Mouse (Mus musculus) myocyte (in vitro differentiated cells): ENCODE measurements around the gene Fbxl18. TPM values are rescaled to one million over a fixed set of nuclear protein-coding genes. Genes with fewer than 3 reads are reported as not detected.

Experiments
- H3K27me3 ChIP-seq: one replicate; pipeline ENCODE4 v1.6.1; 2011; ENCODE audit not compliant: control insufficient read depth, insufficient read depth, insufficient read length
- H3K36me3 ChIP-seq: one replicate; pipeline ENCODE4 v1.6.1; 2011; ENCODE audit not compliant: control insufficient read depth, insufficient read depth
- H3K4me2 ChIP-seq: one replicate; pipeline ENCODE4 v1.6.1; 2011; ENCODE audit warnings: low read depth, control low read depth
- H3K4me3 ChIP-seq: one replicate; pipeline ENCODE4 v1.5.1; 2011; ENCODE audit warnings: mild to moderate bottlenecking, control low read depth, moderate library complexity
- H3K79me2 ChIP-seq: one replicate; pipeline ENCODE4 v1.6.1; 2011; ENCODE audit not compliant: control insufficient read depth, insufficient read depth
- H3ac ChIP-seq: one replicate; pipeline ENCODE4 v1.6.1; 2011; ENCODE audit not compliant: control insufficient read depth, insufficient read length
- CEBPB ChIP-seq: IDR thresholded peaks from 2 replicates; pipeline ENCODE4 v1.6.1; 2011; ENCODE audit warnings: mild to moderate bottlenecking, moderate library complexity; ENCODE audit not compliant: poor library complexity, insufficient read depth, severe bottlenecking
- E2F4 ChIP-seq: IDR thresholded peaks from one replicate; pipeline ENCODE4 v1.6.1; 2011; ENCODE audit warnings: mild to moderate bottlenecking, control low read depth, moderate library complexity; ENCODE audit not compliant: insufficient read depth
- MAX ChIP-seq: IDR thresholded peaks from one replicate; pipeline ENCODE4 v1.6.1; 2011; ENCODE audit warnings: low read depth, mild to moderate bottlenecking, control low read depth
- MYOD1 ChIP-seq, 3 experiments: IDR thresholded peaks; one replicate each; pipeline ENCODE4 v1.6.1; 2011; ENCODE audit warnings: control low read depth in 2 of 3, low read depth in 2 of 3, mild to moderate bottlenecking in 2 of 3, moderate library complexity in 1 of 3; ENCODE audit not compliant: insufficient read length in 2 of 3, control insufficient read depth in 1 of 3
- MYOG ChIP-seq, 3 experiments: IDR thresholded peaks; one replicate each; pipeline ENCODE4 v1.6.1; 2011; ENCODE audit warnings: control low read depth in 2 of 3, low read depth in 2 of 3, mild to moderate bottlenecking in 2 of 3; ENCODE audit not compliant: insufficient read length in 2 of 3, control insufficient read depth in 1 of 3, insufficient read depth in 1 of 3
- POLR2A ChIP-seq: IDR thresholded peaks from one replicate; pipeline ENCODE4 v1.6.1; 2011; ENCODE audit warnings: low read depth, mild to moderate bottlenecking, control low read depth, moderate library complexity; ENCODE audit not compliant: insufficient read length
- POLR2AphosphoS2 ChIP-seq: IDR thresholded peaks from one replicate; pipeline ENCODE4 v1.6.1; 2011; ENCODE audit warnings: low read depth, control low read depth; ENCODE audit not compliant: insufficient read length
- REST ChIP-seq: IDR thresholded peaks from one replicate; pipeline ENCODE4 v1.6.1; 2011; ENCODE audit warnings: mild to moderate bottlenecking, control low read depth, moderate library complexity; ENCODE audit not compliant: insufficient read depth, insufficient read length
- SRF ChIP-seq: IDR thresholded peaks from one replicate; pipeline ENCODE4 v1.6.1; 2011; ENCODE audit warnings: low read depth; ENCODE audit not compliant: control insufficient read depth, insufficient read length
- TCF12 ChIP-seq: IDR thresholded peaks from one replicate; pipeline ENCODE4 v1.6.1; 2011; ENCODE audit warnings: mild to moderate bottlenecking, control low read depth; ENCODE audit not compliant: poor library complexity, insufficient read depth, severe bottlenecking
- TCF3 ChIP-seq: IDR thresholded peaks from one replicate; pipeline ENCODE4 v1.6.1; 2011; ENCODE audit warnings: low read depth, control low read depth; ENCODE audit not compliant: insufficient read length
- USF1 ChIP-seq: IDR thresholded peaks from one replicate; pipeline ENCODE4 v1.6.1; 2011; ENCODE audit warnings: low read depth, mild to moderate bottlenecking, control low read depth, moderate library complexity
- polyA plus RNA-seq: library from polyadenylated mRNA; unstranded; fragments of >200 nt; fragmentation: generic; extraction: Trizol; gene quantifications from one replicate; pipeline ENCODE4 v1.2.1, GENCODE M21; 2012; ENCODE audit warnings: missing spikeins

Fbxl18 gene
- polyA plus RNA-seq, 1 experiment = 7.6 TPM

DNA sequence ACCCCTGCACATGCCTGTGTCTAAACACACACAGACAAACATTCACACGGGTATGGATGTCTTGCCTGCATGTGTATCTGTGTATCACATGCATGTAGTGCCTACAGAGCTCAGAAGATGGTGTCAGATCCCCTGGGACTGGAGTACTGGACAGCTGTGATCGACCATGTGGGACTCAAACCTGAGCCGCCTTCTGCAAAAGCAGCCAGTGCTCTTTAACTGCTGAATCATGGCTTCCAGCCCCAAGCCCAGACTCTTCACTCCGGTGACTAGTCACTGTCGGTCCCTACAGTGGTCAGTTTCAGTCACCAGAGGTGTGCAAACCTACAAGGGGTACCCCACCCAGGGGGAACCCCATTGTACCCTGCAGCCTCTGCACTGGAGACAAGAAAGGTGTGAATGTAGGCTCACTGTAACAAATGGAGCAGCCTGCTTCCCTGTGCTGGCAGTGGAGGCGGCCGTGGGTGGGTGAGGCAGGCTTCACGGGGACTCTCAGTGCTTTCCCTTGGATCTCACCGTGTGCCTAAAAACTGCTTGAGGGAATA, 3.9 kb upstream of the Fbxl18 start:
- no peaks in the 10 kb centered on the region for H3K27me3 ChIP-seq
- H3K79me2 ChIP-seq = peaks cover 15% of the 10 kb centered on the region
- TF ChIP-seq POLR2AphosphoS2 (peak; percentile 85), REST (no peak), POLR2A (peak; percentile 44), MYOD1 (IDR thresholded peaks at IDR 0.05; ENCODE audit: control insufficient read depth in 1 of 3, insufficient read length in 2 of 3, low read depth in 2 of 3) (peak in 1 of 3 experiments; percentile 32), TCF3 (no peak), USF1 (no peak), SRF (no peak), MAX (no peak), CEBPB (no peak), TCF12 (no peak), MYOG (IDR thresholded peaks at IDR 0.05; ENCODE audit: control insufficient read depth in 1 of 3, insufficient read depth in 1 of 3, insufficient read length in 2 of 3, low read depth in 2 of 3) (no peak), E2F4 (no peak)
- H3K4me3 ChIP-seq = no peak overlapping the region
- no peak overlapping the region for H3K4me2 ChIP-seq
- H3ac ChIP-seq = no peak overlapping the region
- peaks cover 32% of the 10 kb centered on the region for H3K36me3 ChIP-seq

DNA sequence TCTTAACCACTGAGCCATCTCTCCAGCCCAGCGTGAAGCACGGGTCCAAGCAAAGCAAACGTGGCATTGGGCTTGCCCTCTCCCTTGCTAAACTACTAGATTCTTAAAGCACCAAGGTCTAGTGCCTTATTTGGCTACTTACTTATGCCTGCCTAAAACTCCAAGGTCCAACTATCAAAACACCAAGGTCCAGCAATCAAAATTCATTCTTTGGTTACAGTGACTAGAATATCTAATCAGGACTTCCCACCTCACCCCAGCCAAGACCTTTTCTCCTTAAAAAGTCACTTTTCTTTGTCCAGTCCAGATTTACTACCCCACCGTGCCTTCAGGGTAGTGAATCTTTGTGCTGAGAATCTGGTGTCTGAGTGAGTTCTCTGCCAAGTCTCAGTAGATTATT, 3.1 kb upstream of the Fbxl18 start:
- H3K4me2 ChIP-seq = no peak overlapping the region

DNA sequence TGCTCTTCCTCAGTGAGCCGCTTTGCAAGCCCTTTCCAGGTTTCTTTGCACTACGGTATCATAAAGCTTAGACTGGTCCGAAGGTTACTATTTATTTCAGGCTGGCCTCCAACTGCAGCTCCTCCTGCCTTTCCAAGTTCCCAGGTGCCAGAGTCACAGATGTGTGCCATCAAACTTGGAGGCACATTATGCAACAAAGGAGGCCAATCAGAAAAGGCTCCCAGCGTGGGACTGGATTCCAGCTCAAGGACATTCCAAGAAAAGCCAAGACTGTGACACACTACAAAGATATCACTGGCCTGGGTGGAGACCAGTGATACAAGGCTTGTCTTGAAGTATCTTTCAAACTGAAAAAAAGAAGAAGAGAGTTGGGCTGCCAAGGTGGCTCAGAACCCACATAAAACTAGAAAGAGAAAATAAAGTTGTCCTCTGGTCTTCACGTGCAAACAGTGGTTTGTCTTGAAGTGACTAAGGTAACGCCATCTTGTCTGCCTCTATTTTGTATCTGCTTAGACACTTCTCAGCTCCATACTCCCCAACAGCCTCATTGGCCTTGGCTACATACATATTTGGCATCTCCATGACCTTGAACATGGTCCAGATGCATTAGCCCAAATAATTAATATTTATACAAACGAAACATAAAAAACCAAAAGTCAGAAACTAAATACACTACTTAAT, 2.5 kb upstream of the Fbxl18 start:
- TF ChIP-seq E2F4 = no peak
- no peak for TF ChIP-seq MAX
- no peak for TF ChIP-seq CEBPB
- H3K27me3 ChIP-seq = no peaks in the 10 kb centered on the region
- no peak overlapping the region for H3ac ChIP-seq
- H3K4me2 ChIP-seq = no peak overlapping the region
- no peak overlapping the region for H3K4me3 ChIP-seq
- H3K36me3 ChIP-seq = peaks cover 20% of the 10 kb centered on the region
- peaks cover 20% of the 10 kb centered on the region for H3K79me2 ChIP-seq

More for the DNA sequence above, 3.1 kb upstream of the Fbxl18 start:
- Histone ChIP-seq H3K79me2 (peaks cover 16% of the 10 kb centered on the region), H3K4me3 (no peak overlapping the region), H3ac (no peak overlapping the region), H3K27me3 (no peaks in the 10 kb centered on the region), H3K36me3 (peaks cover 25% of the 10 kb centered on the region)
- no peak for TF ChIP-seq TCF12
- TF ChIP-seq POLR2AphosphoS2 = no peak
- no peak for TF ChIP-seq USF1
- no peak for TF ChIP-seq POLR2A
- no peak for TF ChIP-seq MYOG (IDR thresholded peaks at IDR 0.05; ENCODE audit: control insufficient read depth in 1 of 3, insufficient read depth in 1 of 3, insufficient read length in 2 of 3, low read depth in 2 of 3)
- TF ChIP-seq MAX = no peak
- no peak for TF ChIP-seq MYOD1 (IDR thresholded peaks at IDR 0.05; ENCODE audit: control insufficient read depth in 1 of 3, insufficient read length in 2 of 3, low read depth in 2 of 3)
- no peak for TF ChIP-seq E2F4
- TF ChIP-seq TCF3 = no peak
- TF ChIP-seq REST = no peak
- TF ChIP-seq CEBPB = no peak
- TF ChIP-seq SRF = no peak

DNA sequence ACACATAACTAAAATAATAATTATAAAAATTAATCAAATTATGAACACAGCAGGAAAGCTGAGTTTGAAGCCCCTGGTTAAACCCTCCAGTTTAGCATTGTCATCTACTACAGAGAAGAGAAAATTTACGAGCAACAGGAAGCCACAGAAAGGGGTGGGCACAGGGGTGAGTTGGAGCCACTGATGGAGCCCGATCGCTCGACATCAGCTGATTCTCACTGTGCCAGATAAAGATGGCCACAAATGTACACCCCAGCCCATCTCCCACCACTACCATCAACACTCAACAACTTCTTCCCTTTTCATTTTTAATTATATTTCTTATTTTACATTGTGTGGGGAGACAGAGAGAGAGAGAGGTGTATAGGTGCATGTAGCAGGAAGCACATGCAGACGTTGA, 1.5 kb upstream of the Fbxl18 start:
- no peak overlapping the region for H3K4me3 ChIP-seq
- peaks cover 20% of the 10 kb centered on the region for H3K79me2 ChIP-seq
- TF ChIP-seq TCF3 (no peak), REST (no peak), MAX (no peak), USF1 (no peak), POLR2A (no peak), SRF (no peak), MYOG (IDR thresholded peaks at IDR 0.05; ENCODE audit: control insufficient read depth in 1 of 3, insufficient read depth in 1 of 3, insufficient read length in 2 of 3, low read depth in 2 of 3) (no peak), POLR2AphosphoS2 (no peak), CEBPB (no peak), E2F4 (no peak), TCF12 (no peak), MYOD1 (IDR thresholded peaks at IDR 0.05; ENCODE audit: control insufficient read depth in 1 of 3, insufficient read length in 2 of 3, low read depth in 2 of 3) (no peak)
- H3K4me2 ChIP-seq = no peak overlapping the region
- H3ac ChIP-seq = no peak overlapping the region
- H3K36me3 ChIP-seq = peaks cover 10% of the 10 kb centered on the region
- H3K27me3 ChIP-seq = no peaks in the 10 kb centered on the region

DNA sequence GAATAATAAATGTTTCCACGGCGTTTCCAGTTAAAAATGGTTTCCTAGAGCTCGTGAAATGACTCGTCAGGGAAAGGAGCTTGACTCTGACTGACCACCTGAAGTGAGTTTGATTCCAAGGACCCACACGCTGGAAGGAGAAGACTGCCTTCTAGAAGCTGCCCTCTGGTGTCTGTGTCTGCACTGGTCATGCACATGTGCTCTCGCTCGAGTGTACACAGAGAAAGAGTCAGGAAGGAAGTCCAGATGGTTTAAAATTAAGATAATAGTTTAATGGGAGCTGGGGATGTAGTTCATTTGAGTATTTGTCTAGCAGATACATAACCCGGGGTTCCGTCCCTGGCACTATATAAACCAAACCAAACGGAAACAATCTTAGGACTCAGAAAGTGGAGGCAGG, 971 bp upstream of the Fbxl18 start:
- H3K79me2 ChIP-seq = peaks cover 20% of the 10 kb centered on the region
- TF ChIP-seq TCF3 (no peak), POLR2AphosphoS2 (peak; percentile 11)
- peaks cover 7% of the 10 kb centered on the region for H3K36me3 ChIP-seq
- H3ac ChIP-seq = no peak overlapping the region
- H3K4me3 ChIP-seq = peak overlapping the region; percentile 89
- H3K4me2 ChIP-seq = peak overlapping the region; percentile 98
- no peaks in the 10 kb centered on the region for H3K27me3 ChIP-seq
